Mouse (Mus musculus) c-Kit-negative CD71-positive TER-119-positive erythroid progenitor cells, embryonic 14.5 days (primary cell): ENCODE measurements around the gene Erbb3.
A peak's percentile ranks its signal among the peaks of the same experiment; 100 is the strongest.

Source experiments
- DNase-seq: peaks from one replicate; pipeline ENCODE4 v3.0.0-alpha.2; 2013; ENCODE audit warnings: low read depth, low spot score

Gene Erbb3

DNA sequence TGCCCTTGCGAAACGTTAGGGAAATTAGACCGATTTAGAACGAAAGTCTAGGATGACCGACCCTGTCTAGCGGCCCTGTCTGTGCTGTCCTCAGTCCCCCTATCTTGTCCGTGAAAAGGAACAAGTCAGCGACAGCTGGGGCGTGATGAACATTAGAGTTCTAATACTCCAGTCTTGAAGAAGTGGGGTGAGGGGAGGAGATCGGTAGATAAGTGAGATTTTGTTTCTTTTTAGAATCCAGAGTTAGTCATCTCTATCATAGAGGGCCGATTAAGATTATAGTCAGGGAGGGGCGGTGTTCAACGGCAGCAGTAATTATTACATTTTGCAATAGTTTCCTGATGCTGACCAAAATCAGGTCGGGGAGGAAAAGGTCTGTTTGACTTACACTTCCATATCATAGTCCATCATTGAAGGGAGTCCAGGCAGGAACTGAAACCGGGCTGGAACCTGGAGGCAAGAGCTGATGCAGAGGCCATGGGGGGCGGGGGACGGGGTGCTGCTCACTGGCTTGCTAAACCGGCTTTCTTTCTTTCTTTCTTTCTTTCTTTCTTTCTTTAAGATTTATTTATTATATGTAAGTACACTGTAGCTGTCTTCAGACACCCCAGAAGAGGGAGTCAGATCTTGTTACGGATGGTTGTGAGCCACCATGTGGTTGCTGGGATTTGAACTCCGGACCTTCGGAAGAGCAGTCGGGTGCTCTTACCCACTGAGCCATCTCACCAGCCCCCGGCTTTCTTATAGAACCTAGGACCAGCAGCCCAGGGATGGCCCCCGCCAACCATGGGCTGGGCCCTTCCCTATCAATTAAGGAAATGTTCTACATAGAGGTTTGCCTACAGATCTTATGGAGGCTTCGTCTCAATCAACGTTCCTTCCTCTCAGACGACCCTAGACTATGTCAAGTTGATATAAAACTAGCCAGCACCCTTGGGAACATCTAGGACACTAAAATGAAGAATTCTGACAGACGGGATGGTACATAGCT is 62.8 kb downstream of the Erbb3 start:
- DNase-seq = no peak

DNA sequence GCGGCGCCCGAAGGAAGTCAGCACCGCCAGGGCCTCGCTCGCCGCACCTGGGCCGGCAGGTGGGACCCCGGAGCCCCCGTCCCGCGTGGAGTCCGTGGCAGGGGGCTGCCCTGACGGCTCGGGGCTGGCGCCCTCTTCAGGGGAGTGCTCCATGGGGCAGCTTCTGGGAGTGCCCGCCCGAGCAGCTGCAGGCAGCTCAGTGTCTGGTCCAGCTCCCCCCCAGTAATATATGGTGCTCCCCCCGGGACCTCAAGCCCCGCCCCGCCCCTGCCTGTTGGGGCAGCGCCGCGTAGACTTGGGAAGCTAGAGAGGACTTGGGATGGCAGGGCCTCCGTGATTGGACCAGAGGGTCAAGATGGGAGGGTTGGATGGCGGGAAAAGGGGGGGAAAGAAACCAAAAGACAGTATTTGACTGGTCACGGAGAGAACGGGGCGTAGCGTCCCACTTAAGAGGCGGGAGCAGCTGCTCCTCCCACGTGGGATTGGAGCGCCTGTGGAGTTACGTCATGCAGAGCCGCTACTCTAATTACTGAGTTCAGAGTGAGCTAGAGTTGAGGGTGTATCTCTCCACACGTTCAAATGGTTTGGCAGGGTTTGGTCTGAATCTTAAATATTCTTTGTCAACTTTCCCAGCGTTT is 63.7 kb downstream of the Erbb3 start, which contains the start of gene Esyt1:
Gene Esyt1, minus strand, starts transcription at position 201 of the 638 bp plus-strand sequence.
- peak; percentile 94 for DNase-seq

DNA sequence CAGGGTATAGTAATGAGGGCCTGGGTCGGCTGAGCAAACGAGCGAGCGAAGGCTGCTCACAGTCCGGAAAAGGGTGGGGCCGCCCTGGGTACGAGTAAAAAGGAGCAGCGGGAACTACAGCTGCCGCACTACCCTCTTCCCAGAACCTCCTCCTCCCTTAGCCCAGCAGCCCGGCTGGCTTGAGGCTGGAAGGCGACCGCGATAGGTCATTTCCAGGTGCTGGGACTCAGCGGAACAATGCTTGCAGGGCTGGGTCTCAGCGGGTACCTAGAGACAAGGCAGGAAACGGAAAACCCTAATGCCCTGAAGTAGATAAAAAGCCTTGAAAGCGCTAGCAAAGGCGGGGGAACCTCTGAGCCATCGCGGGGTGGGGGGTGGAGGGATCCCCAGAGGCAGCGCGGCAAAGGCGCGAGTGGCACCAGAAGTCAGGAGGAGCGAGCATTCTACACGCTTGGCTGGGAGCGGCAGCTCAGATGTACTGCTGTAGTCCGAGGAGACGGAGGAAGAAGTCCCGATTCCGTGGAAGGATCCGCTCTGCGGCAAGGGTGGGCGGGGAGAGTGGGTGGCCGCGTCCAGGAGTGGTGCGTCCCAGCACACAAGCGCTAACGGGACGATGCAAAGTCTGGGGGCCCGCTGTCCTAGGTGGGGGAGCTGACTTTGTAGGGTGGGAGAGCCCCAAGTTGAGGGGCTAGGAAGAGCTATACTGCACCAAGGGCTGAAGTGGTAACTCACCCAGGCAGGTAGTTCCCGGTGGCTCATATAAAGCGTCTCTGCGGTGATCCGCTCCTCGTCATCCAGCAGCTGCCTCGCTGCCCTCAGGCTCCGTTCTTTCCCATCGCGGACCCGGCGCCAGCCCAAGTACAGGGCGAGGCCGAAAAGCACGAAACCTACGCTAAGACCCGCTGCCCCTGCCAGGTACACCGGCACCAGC is 64.5 kb downstream of the Erbb3 start:
- DNase-seq = peak; percentile 37

DNA sequence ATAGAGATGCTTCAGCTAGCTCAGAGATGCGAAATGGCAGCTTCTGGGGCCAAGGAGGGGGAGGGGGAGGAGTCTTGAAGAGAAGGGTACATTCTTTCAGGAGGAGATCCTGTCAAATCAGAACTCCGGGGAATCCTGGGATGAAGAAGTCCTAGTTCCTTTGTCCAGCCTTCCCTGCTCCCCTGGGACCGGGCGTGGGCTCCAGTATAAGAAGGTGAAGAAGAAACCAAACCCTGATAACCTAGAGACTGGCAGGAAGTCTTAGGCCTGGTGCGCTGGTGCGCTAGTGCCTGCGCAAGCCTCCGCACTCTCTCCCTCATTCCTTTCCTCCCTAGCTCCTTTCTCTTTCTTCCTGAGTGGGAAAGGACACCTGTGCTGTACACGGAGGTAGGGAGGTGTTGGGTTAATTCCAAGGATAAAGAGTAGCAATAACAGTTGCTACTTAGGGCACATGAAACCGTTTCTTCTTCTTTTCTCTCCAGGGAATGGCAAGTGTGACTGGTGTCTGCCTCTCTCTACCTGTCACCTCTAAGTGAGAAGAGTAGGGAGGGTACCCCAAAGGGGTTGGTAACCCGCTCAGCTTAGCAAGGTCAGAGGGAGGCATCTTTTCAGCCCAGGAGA is 65.2 kb downstream of the Erbb3 start:
- DNase-seq = no peak

DNA sequence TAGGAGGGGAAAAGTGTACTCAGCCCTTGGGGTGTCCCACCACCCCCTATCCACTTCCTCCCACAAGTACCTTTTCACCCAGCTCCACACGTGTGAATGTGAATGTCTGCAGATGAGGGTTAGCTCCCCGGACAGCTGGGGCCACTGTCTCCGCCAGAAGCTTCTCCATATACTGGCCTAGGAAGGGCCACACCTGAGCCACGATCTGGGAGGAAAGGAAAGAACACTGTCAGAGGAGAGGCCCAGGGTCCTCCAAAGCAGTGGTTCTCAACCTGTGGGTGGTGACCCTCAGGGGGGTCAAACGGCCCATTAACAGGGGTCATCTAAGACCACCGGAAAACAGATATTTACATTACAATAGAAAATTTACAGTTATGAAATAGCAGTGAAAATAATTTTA is 67.1 kb downstream of the Erbb3 start:
- no peak for DNase-seq

DNA sequence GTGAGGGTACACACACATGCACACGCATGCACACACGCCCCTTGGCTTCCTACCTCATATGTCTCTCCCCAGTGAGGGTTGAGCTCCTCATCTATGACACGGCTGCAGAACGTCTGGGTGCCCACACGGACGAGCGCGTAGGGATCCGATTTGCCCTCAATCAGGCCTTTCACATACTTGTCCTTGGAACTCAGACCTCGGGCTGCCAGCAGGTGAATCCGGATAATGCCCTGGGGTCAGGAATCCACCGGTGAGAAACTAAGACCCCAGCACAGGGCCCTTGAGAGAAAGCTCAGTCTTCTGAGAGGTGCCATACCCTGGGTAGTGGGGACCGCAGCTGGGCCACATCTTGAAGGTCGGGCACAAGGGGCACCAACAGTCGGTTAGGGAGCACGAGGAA is 68.9 kb downstream of the Erbb3 start:
- no peak for DNase-seq

DNA sequence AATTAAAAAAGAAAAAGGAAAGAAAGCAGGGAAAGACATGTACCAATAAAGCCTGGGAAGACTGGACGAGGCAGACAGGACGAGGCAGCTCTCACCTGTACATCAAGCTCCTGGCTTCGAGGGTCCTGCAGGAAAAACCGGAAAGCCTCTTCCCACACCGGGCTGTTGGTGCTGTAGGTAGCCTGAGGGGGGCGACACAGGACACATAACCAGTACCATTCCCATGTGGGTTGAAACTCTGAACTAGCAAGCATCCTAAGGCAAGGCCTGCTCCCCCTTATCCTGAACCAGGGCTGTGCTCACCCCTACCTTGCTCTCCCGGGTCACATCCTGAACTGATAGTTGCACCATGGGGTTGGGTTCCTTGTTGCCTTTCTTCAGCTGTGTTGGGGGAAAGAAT is 70.6 kb downstream of the Erbb3 start:
- no peak for DNase-seq
